Mouse (Mus musculus) MEL (cell line): ENCODE measurements at regions not wholly inside any gene's neighbourhood (a gene's known extent, or its start where the extent isn't known, plus 50 kb on each side); places are given as distances from the start of the nearest gene placed in this dataset.

Experiments
- DNase-seq: peaks from one replicate; pipeline ENCODE4 v3.0.0; 2011; ENCODE audit warnings: low read depth, low spot score
- H3K27ac ChIP-seq: 2 replicates; pipeline ENCODE4 v1.5.1; 2012; ENCODE audit warnings: low read depth, mild to moderate bottlenecking, control low read depth, low read length, moderate library complexity; ENCODE audit not compliant: control insufficient read depth
- H3K27me3 ChIP-seq, 2 experiments: fragments of 150-350 bp in 1 of 2; sonication (generic) in 1 of 2; 2 replicates each; pipeline ENCODE4 v1.6.1; 2012; ENCODE audit warnings: low read length in 2 of 2, mild to moderate bottlenecking in 2 of 2, improper control_type of control experiment in 1 of 2, moderate library complexity in 1 of 2; ENCODE audit not compliant: insufficient read depth in 2 of 2, control insufficient read depth in 1 of 2
- H3K36me3 ChIP-seq, 2 experiments: 2 replicates each; pipeline ENCODE4 v1.6.1; 2012 to 2014; ENCODE audit warnings: low read length in 2 of 2, improper control_type of control experiment in 1 of 2, inconsistent platforms in 1 of 2, mild to moderate bottlenecking in 1 of 2; ENCODE audit not compliant: insufficient read depth in 2 of 2, control insufficient read depth in 1 of 2
- H3K4me1 ChIP-seq, 2 experiments: fragments of 150-350 bp in 1 of 2; sonication (generic) in 1 of 2; 2 replicates each; pipeline ENCODE4 v1.6.1; 2012; ENCODE audit warnings: low read length in 2 of 2, improper control_type of control experiment in 1 of 2, mild to moderate bottlenecking in 1 of 2; ENCODE audit not compliant: insufficient read depth in 2 of 2, control insufficient read depth in 1 of 2
- H3K4me3 ChIP-seq, 2 experiments: fragments of 150-350 bp in 1 of 2; sonication (generic) in 1 of 2; 2 replicates each; pipeline ENCODE4 v1.5.1; 2012; ENCODE audit warnings: low read depth in 2 of 2, low read length in 2 of 2, mild to moderate bottlenecking in 2 of 2, moderate library complexity in 2 of 2, control low read depth in 1 of 2, improper control_type of control experiment in 1 of 2; ENCODE audit not compliant: control insufficient read depth in 1 of 2, insufficient read depth in 1 of 2
- H3K79me2 ChIP-seq: 2 replicates; pipeline ENCODE4 v1.6.1; 2012; ENCODE audit warnings: mild to moderate bottlenecking, low read length, moderate library complexity; ENCODE audit not compliant: control insufficient read depth, poor library complexity, insufficient read depth
- H3K9ac ChIP-seq: 2 replicates; pipeline ENCODE4 v1.6.1; 2012; ENCODE audit warnings: low read depth, mild to moderate bottlenecking, control low read depth, low read length, moderate library complexity; ENCODE audit not compliant: control insufficient read depth, poor library complexity, severe bottlenecking
- H3K9me3 ChIP-seq: fragments of 150-350 bp; sonication (generic); replicated peaks from 2 replicates; pipeline ENCODE4 v1.6.1; 2012; ENCODE audit warnings: mild to moderate bottlenecking, low read length, improper control_type of control experiment, moderate library complexity; ENCODE audit not compliant: insufficient read depth
- BHLHE40 ChIP-seq: IDR thresholded peaks from 2 replicates; pipeline ENCODE4 v1.6.1; 2012; ENCODE audit warnings: low read depth, mild to moderate bottlenecking, inconsistent platforms, low read length, improper control_type of control experiment, borderline replicate concordance
- CHD1 ChIP-seq: IDR thresholded peaks from 2 replicates; pipeline ENCODE4 v1.6.1; 2012; ENCODE audit warnings: low read depth, mild to moderate bottlenecking, inconsistent platforms, low read length, improper control_type of control experiment
- ELF1 ChIP-seq: IDR thresholded peaks from 2 replicates; pipeline ENCODE4 v1.6.1; 2014; ENCODE audit warnings: low read depth, mild to moderate bottlenecking, inconsistent platforms, low read length, improper control_type of control experiment, moderate library complexity
- EP300 ChIP-seq, 2 experiments: IDR thresholded peaks; 2 replicates each; pipeline ENCODE4 v1.6.1; 2011; ENCODE audit warnings: improper control_type of control experiment in 2 of 2, low read length in 2 of 2, low read depth in 1 of 2, mild to moderate bottlenecking in 1 of 2
- GABPA ChIP-seq: IDR thresholded peaks from 2 replicates; pipeline ENCODE4 v1.6.1; 2012; ENCODE audit warnings: low read depth, mild to moderate bottlenecking, inconsistent platforms, low read length, improper control_type of control experiment, moderate library complexity
- GATA1 ChIP-seq: IDR thresholded peaks from 2 replicates; pipeline ENCODE4 v1.6.1; 2011; ENCODE audit warnings: low read depth, low read length, improper control_type of control experiment
- HCFC1 ChIP-seq: IDR thresholded peaks from 2 replicates; pipeline ENCODE4 v1.6.1; 2012; ENCODE audit warnings: low read depth, mild to moderate bottlenecking, inconsistent platforms, low read length, improper control_type of control experiment, moderate library complexity
- MAX ChIP-seq: IDR thresholded peaks from 2 replicates; pipeline ENCODE4 v1.6.1; 2011; ENCODE audit warnings: low read length, improper control_type of control experiment
- MEF2A ChIP-seq: IDR thresholded peaks from 2 replicates; pipeline ENCODE4 v1.6.1; 2014; ENCODE audit warnings: low read depth, mild to moderate bottlenecking, inconsistent platforms, low read length, improper control_type of control experiment; ENCODE audit not compliant: poor library complexity, insufficient replicate concordance, severe bottlenecking; ENCODE audit errors: extremely low read depth
- MYC ChIP-seq: IDR thresholded peaks from 2 replicates; pipeline ENCODE4 v1.6.1; 2011; ENCODE audit warnings: low read depth, mild to moderate bottlenecking, low read length, improper control_type of control experiment, moderate library complexity
- POLR2AphosphoS5 ChIP-seq: IDR thresholded peaks from 2 replicates; pipeline ENCODE4 v1.6.1; 2012; ENCODE audit warnings: low read depth, borderline replicate concordance, mild to moderate bottlenecking, inconsistent platforms, low read length, moderate library complexity, mixed read lengths
- RCOR1 ChIP-seq: IDR thresholded peaks from 2 replicates; pipeline ENCODE4 v1.6.1; 2012; ENCODE audit warnings: low read depth, mild to moderate bottlenecking, inconsistent platforms, low read length, improper control_type of control experiment
- SIN3A ChIP-seq: IDR thresholded peaks from 2 replicates; pipeline ENCODE4 v1.6.1; 2012; ENCODE audit warnings: low read length, improper control_type of control experiment, inconsistent platforms
- SMC3 ChIP-seq: IDR thresholded peaks from 2 replicates; pipeline ENCODE4 v1.6.1; 2011; ENCODE audit warnings: low read depth, low read length, improper control_type of control experiment
- TAL1 ChIP-seq: IDR thresholded peaks from 2 replicates; pipeline ENCODE4 v1.6.1; 2012; ENCODE audit warnings: mild to moderate bottlenecking, inconsistent platforms, low read length, moderate library complexity, mixed read lengths
- USF2 ChIP-seq, 2 experiments: IDR thresholded peaks; 2 replicates each; pipeline ENCODE4 v1.6.1; 2011 to 2012; ENCODE audit warnings: improper control_type of control experiment in 2 of 2, low read length in 2 of 2, borderline replicate concordance in 1 of 2, inconsistent platforms in 1 of 2, low read depth in 1 of 2, mild to moderate bottlenecking in 1 of 2; ENCODE audit not compliant: insufficient read depth in 1 of 2
- ZKSCAN1 ChIP-seq: IDR thresholded peaks from 2 replicates; pipeline ENCODE4 v1.6.1; 2012; ENCODE audit warnings: low read depth, mild to moderate bottlenecking, inconsistent platforms, low read length, improper control_type of control experiment, moderate library complexity
- ZMIZ1 ChIP-seq: IDR thresholded peaks from 2 replicates; pipeline ENCODE4 v1.6.1; 2012; ENCODE audit warnings: low read depth, mild to moderate bottlenecking, inconsistent platforms, low read length, improper control_type of control experiment, moderate library complexity
- ZNF384 ChIP-seq: IDR thresholded peaks from 2 replicates; pipeline ENCODE4 v1.6.1; 2012; ENCODE audit warnings: low read depth, mild to moderate bottlenecking, inconsistent platforms, low read length, improper control_type of control experiment

DNA sequence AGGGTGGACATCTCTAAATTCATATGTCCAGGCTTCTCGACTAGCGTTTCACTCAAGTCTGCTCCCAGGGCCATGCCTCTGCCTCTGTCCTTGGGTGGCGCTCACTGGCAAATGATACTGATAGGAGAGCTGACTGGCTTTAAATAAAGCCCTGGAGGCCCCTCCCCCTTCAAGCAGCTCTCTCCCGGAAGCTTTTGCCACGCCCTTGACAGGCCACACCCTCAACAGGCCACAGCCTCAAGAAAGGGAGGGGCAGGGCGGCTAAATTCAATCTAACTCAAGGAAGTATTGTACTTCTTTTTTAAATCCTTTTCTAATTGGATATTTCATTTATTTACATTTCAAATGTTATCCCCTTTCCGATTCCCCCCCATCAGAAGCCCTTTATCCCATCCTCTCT, 59.3 kb upstream of the Zkscan2 start:
- DNase-seq = peak; percentile 4
- Histone ChIP-seq H3K4me1 (no peaks in the 10 kb centered on the region), H3K27ac (no peak overlapping the region)

More for the DNA sequence above, 59.3 kb upstream of the Zkscan2 start:
- H3K9me3 ChIP-seq = no peaks in the 10 kb centered on the region
- no peak for TF ChIP-seq SMC3
- no peak for TF ChIP-seq MEF2A
- no peak for TF ChIP-seq BHLHE40
- TF ChIP-seq MYC = no peak
- TF ChIP-seq ZMIZ1 = no peak
- no peak for TF ChIP-seq ELF1
- TF ChIP-seq ZNF384 = no peak
- TF ChIP-seq MAX = no peak
- TF ChIP-seq CHD1 = no peak
- no peak for TF ChIP-seq POLR2AphosphoS5
- no peak for TF ChIP-seq ZKSCAN1
- TF ChIP-seq TAL1 = no peak
- no peak for TF ChIP-seq EP300 (IDR thresholded peaks at IDR 0.05; ENCODE audit: low read depth in 1 of 2, low read length in 2 of 2)
- TF ChIP-seq HCFC1 = no peak
- TF ChIP-seq GABPA = no peak
- TF ChIP-seq RCOR1 = no peak
- TF ChIP-seq SIN3A = no peak
- no peak for TF ChIP-seq GATA1
- no peak for TF ChIP-seq USF2 (IDR thresholded peaks at IDR 0.05; ENCODE audit: borderline replicate concordance in 1 of 2, insufficient read depth in 1 of 2, low read depth in 1 of 2, low read length in 2 of 2)
- H3K79me2 ChIP-seq = no peaks in the 10 kb centered on the region
- H3K4me3 ChIP-seq = no peak overlapping the region
- no peak overlapping the region for H3K9ac ChIP-seq
- no peaks in the 10 kb centered on the region for H3K27me3 ChIP-seq
- H3K36me3 ChIP-seq = no peaks in the 10 kb centered on the region
